ENCODE assay signal across 9 mouse cellular contexts in the genomic region with DNA sequence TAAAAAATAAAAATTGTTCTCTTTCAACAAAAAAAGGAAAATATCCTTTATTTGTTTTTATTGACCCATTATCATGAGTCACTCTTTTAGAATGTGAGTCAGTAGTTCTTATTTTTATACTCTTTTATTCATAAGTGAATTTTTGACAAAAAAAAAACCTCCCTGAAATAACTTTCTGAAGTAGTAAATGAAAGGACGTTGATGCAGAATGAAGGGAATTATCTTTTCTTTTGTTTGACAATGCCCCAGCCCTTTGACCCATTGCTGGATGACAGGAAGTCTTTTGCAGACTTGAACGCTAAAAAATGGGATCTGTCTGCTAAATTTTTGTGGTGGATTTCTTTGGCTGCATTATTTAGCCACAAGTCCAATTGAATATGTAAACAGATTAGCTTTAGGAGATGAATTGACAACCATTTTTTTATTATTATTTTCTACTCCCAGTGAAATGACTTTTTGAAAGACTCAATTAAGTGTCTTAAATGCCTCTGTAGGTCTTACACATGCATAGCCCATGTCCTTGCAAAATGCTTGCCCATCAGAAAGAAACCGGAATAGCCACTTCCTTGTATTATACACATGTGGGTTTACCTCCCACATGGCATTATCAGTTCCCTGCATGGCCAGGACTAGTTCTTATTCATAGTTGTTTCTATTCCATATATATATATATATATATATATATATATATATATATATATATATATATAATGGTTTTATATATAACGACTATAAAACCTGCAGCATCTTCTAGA. TPM values are rescaled to one million over a fixed set of nuclear protein-coding genes. Genes with fewer than 3 reads are reported as not detected.
A peak's percentile ranks its signal among the peaks of the same experiment; 100 is the strongest.
DNase-seq lines count a peak whose midpoint lies in the region; ATAC-seq and TF ChIP-seq lines count a peak whose summit lies in the region.
"Had no signal": no experiment of that assay in that cellular context is flagged by ENCODE, and none has a peak within 500 bp of the region (broad histone marks: within the 10 kb centered on the region; RNA-seq: fewer than 3 reads in every experiment).

No protein-coding gene starts in this region.

- no peak overlapping the region; the same call in 1 of the 2 replicates for H3K4me2 ChIP-seq in forebrain, embryonic 16.5 days (ENCODE audit: low read length)
- H3K4me2 ChIP-seq in hindbrain, embryonic 16.5 days (ENCODE audit: low read length), result no peak overlapping the region
- peak overlapping the region; percentile 34; the same call in 1 of the 2 replicates for H3K4me2 ChIP-seq in midbrain, embryonic 11.5 days
- no peak overlapping the region for H3K4me2 ChIP-seq in midbrain, embryonic 15.5 days
- peak overlapping the region; percentile 46; the same call in 1 of the 2 replicates for H3K4me2 ChIP-seq in midbrain, postnatal 0 days (ENCODE audit: low read depth, low read length, poor library complexity, severe bottlenecking)

- WGBS in forebrain, embryonic 10.5 days, result 39% methylated on average over 4 of the region's 4 CpGs
- 32% methylated on average over 4 of the region's 4 CpGs for WGBS in forebrain, embryonic 16.5 days
- 44% methylated on average over 4 of the region's 4 CpGs for WGBS in hindbrain, embryonic 10.5 days
- WGBS in hindbrain, embryonic 16.5 days, result 48% methylated on average over 4 of the region's 4 CpGs
- WGBS in midbrain, embryonic 11.5 days, result 32% methylated on average over 4 of the region's 4 CpGs
- WGBS in midbrain, embryonic 15.5 days, result 33% methylated on average over 4 of the region's 4 CpGs
- 40% methylated on average over 4 of the region's 4 CpGs for WGBS in midbrain, postnatal 0 days

- H3K4me1 ChIP-seq in forebrain, embryonic 10.5 days, result peaks cover 54% of the 10 kb centered on the region
- H3K4me1 ChIP-seq in forebrain, embryonic 16.5 days (replicated peaks; ENCODE audit: control insufficient read depth, insufficient read depth, low read length), result peaks cover 6% of the 10 kb centered on the region
- peaks cover 45% of the 10 kb centered on the region for H3K4me1 ChIP-seq in hindbrain, embryonic 10.5 days (replicated peaks)
- no peaks in the 10 kb centered on the region for H3K4me1 ChIP-seq in hindbrain, embryonic 16.5 days (ENCODE audit: control insufficient read depth, insufficient read depth, low read depth, low read length)
- peaks cover 14% of the 10 kb centered on the region for H3K4me1 ChIP-seq in midbrain, embryonic 11.5 days (ENCODE audit: control insufficient read depth, insufficient read depth, low read length)
- H3K4me1 ChIP-seq in midbrain, embryonic 15.5 days, result peaks cover 13% of the 10 kb centered on the region
- no peaks in the 10 kb centered on the region for H3K4me1 ChIP-seq in midbrain, postnatal 0 days (ENCODE audit: insufficient read depth, low read length)
- H3K4me1 ChIP-seq: liver, embryonic 12.5 days had no signal

- H3K4me3 ChIP-seq in forebrain, embryonic 10.5 days, result peak overlapping the region; percentile 42; the same call in 1 of the 2 replicates
- H3K4me3 ChIP-seq in forebrain, embryonic 16.5 days (replicated peaks; ENCODE audit: low read length), result no peak overlapping the region
- H3K4me3 ChIP-seq in hindbrain, embryonic 10.5 days, result no peak overlapping the region
- H3K4me3 ChIP-seq in hindbrain, embryonic 16.5 days (ENCODE audit: low read length), result no peak overlapping the region
- H3K4me3 ChIP-seq in midbrain, embryonic 11.5 days (ENCODE audit: low read depth, low read length), result no peak overlapping the region
- no peak overlapping the region for H3K4me3 ChIP-seq in midbrain, embryonic 15.5 days
- no peak overlapping the region for H3K4me3 ChIP-seq in midbrain, postnatal 0 days (ENCODE audit: low read depth, low read length)

- no peak for ATAC-seq in forebrain, embryonic 16.5 days
- no peak for ATAC-seq in hindbrain, embryonic 16.5 days
- ATAC-seq in midbrain, embryonic 11.5 days (ENCODE audit: low FRiP score), result no peak
- ATAC-seq in midbrain, embryonic 15.5 days (replicated peaks), result no peak
- no peak for ATAC-seq in midbrain, postnatal 0 days (ENCODE audit: low FRiP score)

- no peak overlapping the region for H3K9ac ChIP-seq in forebrain, embryonic 16.5 days (replicated peaks; ENCODE audit: low read depth, low read length)
- no peak overlapping the region for H3K9ac ChIP-seq in hindbrain, embryonic 16.5 days (ENCODE audit: low read depth, low read length)
- no peak overlapping the region for H3K9ac ChIP-seq in midbrain, embryonic 11.5 days (ENCODE audit: low read length)
- no peak overlapping the region for H3K9ac ChIP-seq in midbrain, embryonic 15.5 days
- no peak overlapping the region for H3K9ac ChIP-seq in midbrain, postnatal 0 days (replicated peaks; ENCODE audit: low read length, poor library complexity, severe bottlenecking)
- H3K9ac ChIP-seq: liver, embryonic 12.5 days had no signal

- H3K27ac ChIP-seq in forebrain, embryonic 10.5 days, result no peak overlapping the region
- H3K27ac ChIP-seq in forebrain, embryonic 16.5 days (ENCODE audit: low read length), result no peak overlapping the region
- H3K27ac ChIP-seq in hindbrain, embryonic 10.5 days, result peak overlapping the region; percentile 79; the same call in 1 of the 2 replicates
- no peak overlapping the region for H3K27ac ChIP-seq in hindbrain, embryonic 16.5 days (ENCODE audit: low read depth, low read length)
- H3K27ac ChIP-seq in midbrain, embryonic 11.5 days (ENCODE audit: low read depth, low read length), result no peak overlapping the region
- H3K27ac ChIP-seq in midbrain, embryonic 15.5 days, result no peak overlapping the region
- no peak overlapping the region for H3K27ac ChIP-seq in midbrain, postnatal 0 days (ENCODE audit: low read depth, low read length)

- peaks cover 10% of the 10 kb centered on the region; the same call in 1 of the 2 replicates for H3K27me3 ChIP-seq in forebrain, embryonic 10.5 days (ENCODE audit: poor library complexity, severe bottlenecking)
- no peaks in the 10 kb centered on the region for H3K27me3 ChIP-seq in forebrain, embryonic 16.5 days (replicated peaks; ENCODE audit: control insufficient read depth, insufficient read depth, low read length)
- no peaks in the 10 kb centered on the region for H3K27me3 ChIP-seq in hindbrain, embryonic 10.5 days (ENCODE audit: insufficient read depth, poor library complexity, severe bottlenecking)
- H3K27me3 ChIP-seq in hindbrain, embryonic 16.5 days (replicated peaks; ENCODE audit: control insufficient read depth, insufficient read depth, low read length), result no peaks in the 10 kb centered on the region
- no peaks in the 10 kb centered on the region for H3K27me3 ChIP-seq in midbrain, embryonic 11.5 days (ENCODE audit: control insufficient read depth, insufficient read depth, low read length)
- no peaks in the 10 kb centered on the region for H3K27me3 ChIP-seq in midbrain, embryonic 15.5 days (replicated peaks)
- no peaks in the 10 kb centered on the region for H3K27me3 ChIP-seq in midbrain, postnatal 0 days (ENCODE audit: insufficient read depth, low read length)
- H3K27me3 ChIP-seq: liver, embryonic 12.5 days had no signal

- H3K9me3 ChIP-seq in forebrain, embryonic 10.5 days, result no peaks in the 10 kb centered on the region
- H3K9me3 ChIP-seq in forebrain, embryonic 16.5 days (ENCODE audit: control insufficient read depth, low read length), result no peaks in the 10 kb centered on the region
- H3K9me3 ChIP-seq in hindbrain, embryonic 10.5 days, result no peaks in the 10 kb centered on the region
- no peaks in the 10 kb centered on the region for H3K9me3 ChIP-seq in hindbrain, embryonic 16.5 days (ENCODE audit: control insufficient read depth, low read length)
- no peaks in the 10 kb centered on the region for H3K9me3 ChIP-seq in midbrain, embryonic 11.5 days (ENCODE audit: control insufficient read depth, low read length)
- H3K9me3 ChIP-seq in midbrain, embryonic 15.5 days, result no peaks in the 10 kb centered on the region
- no peaks in the 10 kb centered on the region for H3K9me3 ChIP-seq in midbrain, postnatal 0 days (ENCODE audit: low read length)
- H3K9me3 ChIP-seq: liver, embryonic 12.5 days had no signal

- no peaks in the 10 kb centered on the region for H3K36me3 ChIP-seq in forebrain, embryonic 10.5 days (replicated peaks)
- H3K36me3 ChIP-seq in forebrain, embryonic 16.5 days (ENCODE audit: control insufficient read depth, insufficient read depth), result no peaks in the 10 kb centered on the region
- H3K36me3 ChIP-seq in hindbrain, embryonic 10.5 days, result no peaks in the 10 kb centered on the region
- no peaks in the 10 kb centered on the region for H3K36me3 ChIP-seq in hindbrain, embryonic 16.5 days (ENCODE audit: control insufficient read depth, insufficient read depth, low read length)
- H3K36me3 ChIP-seq in midbrain, embryonic 11.5 days (ENCODE audit: control insufficient read depth, insufficient read depth, low read length), result no peaks in the 10 kb centered on the region
- no peaks in the 10 kb centered on the region for H3K36me3 ChIP-seq in midbrain, embryonic 15.5 days (replicated peaks)
- no peaks in the 10 kb centered on the region for H3K36me3 ChIP-seq in midbrain, postnatal 0 days (ENCODE audit: insufficient read depth, low read length)
- H3K36me3 ChIP-seq: liver, embryonic 12.5 days had no signal

- DNase-seq in forebrain, embryonic 10.5 days (ENCODE audit: extremely low spot score, low spot score), result no peak
- DNase-seq in hindbrain, embryonic 10.5 days (ENCODE audit: low spot score), result no peak
- peak; percentile 85 for DNase-seq in midbrain, embryonic 11.5 days (ENCODE audit: low spot score, missing footprints)
- DNase-seq in midbrain, postnatal 0 days (ENCODE audit: low spot score), result no peak
- no peak for DNase-seq in layer of hippocampus, postnatal 10 days (ENCODE audit: low spot score in 2 of 2)

- no peak for TF ChIP-seq CTCF in midbrain, postnatal 0 days (IDR thresholded peaks at IDR 0.05)

RNA-seq across cellular contexts. Expression of gene Vcam1, which starts 0.5 kb away (rescaled TPM):
- 20.6 and 24.6 TPM in 2 replicates for polyA plus RNA-seq in forebrain, embryonic 10.5 days (2016; fragmentation: Nextera tagmentation; extraction: Ambion mirVana)
- 28.4 and 33.1 TPM in 2 replicates for polyA plus RNA-seq in forebrain, embryonic 16.5 days (2015; fragmentation: Nextera tagmentation; extraction: Ambion mirVana)
- 33.1 and 55.1 TPM in 2 replicates for polyA plus RNA-seq in hindbrain, embryonic 10.5 days (2016; fragmentation: Nextera tagmentation; extraction: Ambion mirVana)
- 38.7 and 42.0 TPM in 2 replicates for polyA plus RNA-seq in hindbrain, embryonic 16.5 days (2015; fragmentation: Nextera tagmentation; extraction: Ambion mirVana)
- polyA plus RNA-seq in midbrain, embryonic 11.5 days (2014; fragmentation: Nextera tagmentation; extraction: Ambion mirVana), result 54.2 and 62.9 TPM in 2 replicates
- polyA plus RNA-seq in midbrain, embryonic 15.5 days (2015; fragmentation: Nextera tagmentation; extraction: Ambion mirVana), result 32.6 and 38.6 TPM in 2 replicates
- total RNA-seq in midbrain, postnatal 0 days (2014; rRNA removed), result 36.2 and 46.4 TPM in 2 replicates
- polyA plus RNA-seq in midbrain, postnatal 0 days (2015; fragmentation: Nextera tagmentation; extraction: Ambion mirVana), result 34.4 and 37.5 TPM in 2 replicates
- total RNA-seq in layer of hippocampus, postnatal 10 days (2021), result 10 to 100 TPM; 50.3 to 51.7 TPM

Comparison
In these comparisons a context has a peak if more than half of its experiments do, and no peak if none do; other contexts are left out.
1. H3K4me2 ChIP-seq: peak in midbrain, embryonic 11.5 days (single experiment) and midbrain, postnatal 0 days (single experiment); none in forebrain, embryonic 16.5 days (single experiment), hindbrain, embryonic 16.5 days (single experiment) and midbrain, embryonic 15.5 days (single experiment).